ENCODE assay signal across 25 mouse cellular contexts in the genomic region with DNA sequence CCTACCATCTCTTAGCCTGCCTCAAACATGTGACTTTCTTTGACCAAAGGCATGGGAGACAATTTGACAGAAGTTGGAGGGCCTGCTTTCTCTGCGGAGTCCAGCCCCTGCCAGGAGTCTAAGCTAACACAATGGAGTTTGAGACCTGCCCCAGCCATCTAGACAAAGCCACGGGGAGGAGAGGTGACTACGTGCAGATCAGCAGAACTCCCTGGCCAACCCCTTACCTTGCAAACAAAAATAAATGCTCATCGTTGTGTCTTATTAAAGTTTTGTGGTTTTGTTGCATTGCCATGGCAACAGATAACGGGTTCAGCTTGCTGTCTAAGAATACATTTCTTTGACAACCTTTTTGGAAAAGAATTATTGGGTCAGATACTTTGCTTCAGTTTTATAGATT.
DNase-seq lines count a peak whose midpoint lies in the region; ATAC-seq lines count a peak whose summit lies in the region.
"Had no signal": no experiment of that assay in that cellular context is flagged by ENCODE, and none has a peak within 500 bp of the region (broad histone marks: within the 10 kb centered on the region; RNA-seq: fewer than 3 reads in every experiment).

No protein-coding gene starts in this region.

- DNase-seq in midbrain, embryonic 11.5 days (ENCODE audit: low spot score, missing footprints) = peak; percentile 72
- DNase-seq in midbrain, embryonic 10.5 days (ENCODE audit: low spot score) = no peak
- DNase-seq in ES-CJ7 (ENCODE audit: low read depth, low spot score) (peak; percentile 27), ZHBTc4 (ENCODE audit: low read depth, low spot score) (peak; percentile 50)
- DNase-seq in kidney, postnatal 14 days = no peak
- DNase-seq: adrenal gland, adult 2 months; adrenal gland, postnatal 10 days; adrenal gland, postnatal 25 days; B cell, adult 2 months; cerebellum, adult 11 months; cerebellum, adult 18-20 months; cerebellum, adult 8-10 months; cerebellum, adult 9-11 months; cerebellum, postnatal 14 days; cerebellum, postnatal 36 days; embryo, embryonic 11 days had no signal

- H3K4me1 ChIP-seq in midbrain, embryonic 11.5 days (ENCODE audit: control insufficient read depth, insufficient read depth, low read length) = no peaks in the 10 kb centered on the region
- H3K4me1 ChIP-seq in midbrain, embryonic 10.5 days = no peaks in the 10 kb centered on the region
- H3K4me1 ChIP-seq: embryonic facial prominence, embryonic 15.5 days; forebrain, embryonic 12.5 days had no signal

- H3K9me3 ChIP-seq in midbrain, embryonic 11.5 days (ENCODE audit: control insufficient read depth, low read length) = no peaks in the 10 kb centered on the region
- H3K9me3 ChIP-seq in midbrain, embryonic 10.5 days (replicated peaks) = no peaks in the 10 kb centered on the region
- H3K9me3 ChIP-seq: embryonic facial prominence, embryonic 13.5 days; embryonic facial prominence, embryonic 15.5 days; forebrain, embryonic 10.5 days; forebrain, embryonic 12.5 days had no signal

- ATAC-seq in midbrain, embryonic 11.5 days (ENCODE audit: low FRiP score) = no peak
- ATAC-seq: CD4-positive, CD25-positive, alpha-beta regulatory T cell, adult 4 months; forebrain, embryonic 14.5 days; forebrain, embryonic 16.5 days had no signal

- H3K4me2 ChIP-seq in midbrain, embryonic 11.5 days = no peak overlapping the region
- H3K4me2 ChIP-seq: embryonic facial prominence, embryonic 13.5 days; embryonic facial prominence, embryonic 15.5 days; forebrain, embryonic 12.5 days had no signal

- no peaks in the 10 kb centered on the region for H3K27me3 ChIP-seq in midbrain, embryonic 11.5 days (ENCODE audit: control insufficient read depth, insufficient read depth, low read length)
- no peaks in the 10 kb centered on the region for H3K27me3 ChIP-seq in midbrain, embryonic 10.5 days (ENCODE audit: low read depth, poor library complexity, severe bottlenecking)
- H3K27me3 ChIP-seq: CH12.LX; embryonic facial prominence, embryonic 13.5 days; embryonic facial prominence, embryonic 15.5 days; forebrain, embryonic 12.5 days had no signal

- H3K4me3 ChIP-seq in midbrain, embryonic 11.5 days (ENCODE audit: low read depth, low read length) = no peak overlapping the region
- no peak overlapping the region for H3K4me3 ChIP-seq in midbrain, embryonic 10.5 days
- H3K4me3 ChIP-seq: embryonic facial prominence, embryonic 13.5 days; embryonic facial prominence, embryonic 15.5 days; erythroblast, embryonic 14.5 days; forebrain, embryonic 10.5 days; forebrain, embryonic 12.5 days had no signal

- no peak overlapping the region for H3K9ac ChIP-seq in midbrain, embryonic 11.5 days (ENCODE audit: low read length)
- H3K9ac ChIP-seq: embryonic facial prominence, embryonic 13.5 days; embryonic facial prominence, embryonic 15.5 days; forebrain, embryonic 12.5 days had no signal

- 64% methylated on average over 5 of the region's 5 CpGs for WGBS in midbrain, embryonic 11.5 days
- WGBS in midbrain, embryonic 10.5 days = 63% methylated on average over 5 of the region's 5 CpGs

- no peaks in the 10 kb centered on the region for H3K36me3 ChIP-seq in midbrain, embryonic 11.5 days (ENCODE audit: control insufficient read depth, insufficient read depth, low read length)
- H3K36me3 ChIP-seq in midbrain, embryonic 10.5 days = no peaks in the 10 kb centered on the region
- H3K36me3 ChIP-seq: embryonic facial prominence, embryonic 13.5 days; embryonic facial prominence, embryonic 15.5 days; forebrain, embryonic 10.5 days; forebrain, embryonic 12.5 days had no signal

- H3K27ac ChIP-seq in midbrain, embryonic 11.5 days (ENCODE audit: low read depth, low read length) = no peak overlapping the region
- no peak overlapping the region for H3K27ac ChIP-seq in midbrain, embryonic 10.5 days (replicated peaks)
- H3K27ac ChIP-seq: embryonic facial prominence, embryonic 13.5 days; embryonic facial prominence, embryonic 15.5 days; forebrain, embryonic 10.5 days; forebrain, embryonic 12.5 days had no signal

Comparison
In these comparisons a context has a peak if more than half of its experiments do, and no peak if none do; other contexts are left out.
1. DNase-seq: peak in midbrain, embryonic 11.5 days (single experiment), ES-CJ7 (single experiment) and ZHBTc4 (single experiment); none in midbrain, embryonic 10.5 days (single experiment) and kidney, postnatal 14 days (single experiment).